Mouse (Mus musculus): ENCODE measurements around the gene Acvr1. TPM values are rescaled to one million over a fixed set of nuclear protein-coding genes. Genes with fewer than 3 reads are reported as not detected.

Acvr1 gene
- total RNA-seq (2014; rRNA removed; ENCODE audit: low replicate concordance) (13.5 and 20.9 TPM in 2 replicates), polyA plus RNA-seq (2015; fragmentation: Nextera tagmentation; extraction: Ambion mirVana) (5.0 and 5.9 TPM in 2 replicates)

DNA sequence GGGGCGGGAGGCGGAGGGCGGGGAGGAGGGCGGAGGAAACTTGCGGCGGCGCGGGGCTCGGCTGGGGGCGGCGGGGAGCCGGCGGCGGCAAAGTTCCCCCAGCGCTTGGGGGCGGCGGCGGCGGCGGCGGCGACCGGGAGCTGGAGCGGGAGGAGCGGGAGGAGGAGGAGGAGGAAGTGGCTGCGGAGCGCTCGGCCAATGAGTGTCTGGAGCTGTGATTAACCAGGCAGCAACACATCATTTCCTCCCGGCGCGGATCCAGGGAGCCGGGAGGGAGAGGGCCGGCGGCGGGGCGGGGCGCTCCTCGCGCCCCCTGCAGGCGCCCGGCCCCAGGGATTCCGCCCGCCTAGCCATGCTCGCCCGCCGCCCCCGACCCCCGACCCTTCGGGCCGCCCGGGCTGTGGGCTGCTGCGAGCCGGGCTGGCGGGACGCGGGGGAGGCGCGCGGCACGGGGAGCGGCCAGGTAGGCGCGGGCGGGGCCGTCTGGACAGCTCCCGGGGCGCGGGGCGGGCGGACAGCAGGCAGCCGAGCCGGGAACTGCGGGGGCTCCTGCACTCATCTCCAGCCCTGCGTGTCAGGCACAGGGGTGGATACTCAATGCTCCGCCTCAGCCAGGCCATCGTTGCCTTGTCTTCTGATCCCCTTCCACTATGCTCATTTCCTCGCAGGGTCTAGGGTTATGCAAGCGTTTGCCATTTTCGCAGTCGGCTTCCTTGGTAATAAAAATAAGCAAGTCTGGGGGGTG, at the start of gene Acvr1, which contains the start of gene Upp2:
Acvr1 (minus strand) TSS at position 92 of the 745 bp plus-strand sequence.
Upp2 (plus strand) TSS at position 233 of the 745 bp plus-strand sequence.
- TF ChIP-seq EP300 (IDR thresholded peaks at IDR 0.05; ENCODE audit: low read depth): no peak
- TF ChIP-seq CTCF (IDR thresholded peaks at IDR 0.05; ENCODE audit: low read depth): peak; percentile 8; the same call in 1 of the 2 replicates
- no peaks in the 10 kb centered on the region for H3K9me3 ChIP-seq (replicated peaks; ENCODE audit: control insufficient read depth, low read length)
- under 1% methylated on average over 57 of the region's 80 CpGs for WGBS
- ATAC-seq (ENCODE audit: insufficient read depth, low read depth): peak; percentile 92
- peak within 1 kb of the TSS; percentile 88 for H3K4me3 ChIP-seq (ENCODE audit: low read depth, low read length)
- no peaks in the 10 kb centered on the region for H3K27me3 ChIP-seq (ENCODE audit: control insufficient read depth, insufficient read depth, low read length)
- H3K36me3 ChIP-seq (replicated peaks; ENCODE audit: control insufficient read depth, insufficient read depth, low read length): no peaks in the 10 kb centered on the region
- peaks cover 41% of the 10 kb centered on the region for H3K4me1 ChIP-seq (ENCODE audit: control insufficient read depth, insufficient read depth)
- DNase-seq (ENCODE audit: low spot score): peak; percentile 95
- H3K27ac ChIP-seq (ENCODE audit: low read depth): peak within 1 kb of the TSS; percentile 98
- H3K9ac ChIP-seq (replicated peaks; ENCODE audit: low read depth, low read length): peak within 1 kb of the TSS; percentile 91
- peak within 1 kb of the TSS; percentile 74 for H3K4me2 ChIP-seq (ENCODE audit: low read depth, low read length)

DNA sequence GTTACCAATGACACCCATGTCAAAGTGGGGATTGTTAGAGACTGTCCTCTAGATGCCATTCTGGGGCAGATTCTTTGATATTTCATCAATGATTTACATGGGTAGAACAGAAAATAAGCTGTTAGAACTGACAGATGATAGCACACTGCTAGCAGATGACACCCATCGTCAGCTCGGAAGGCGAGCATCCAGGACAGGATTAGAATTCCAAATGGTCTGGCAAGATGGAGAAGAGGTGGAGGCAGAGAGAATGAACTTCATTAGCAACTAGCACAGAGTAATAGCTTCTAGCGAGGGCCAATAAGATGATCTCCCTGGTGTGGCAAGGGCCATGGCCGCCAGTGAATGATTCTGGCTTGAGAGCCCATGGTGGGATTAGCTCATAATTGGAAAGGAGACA, 48.8 kb upstream of the Acvr1 start:
- Histone ChIP-seq H3K4me3 (ENCODE audit: low read depth, low read length) (no peak overlapping the region), H3K4me1 (ENCODE audit: control insufficient read depth, insufficient read depth) (no peaks in the 10 kb centered on the region), H3K27me3 (ENCODE audit: control insufficient read depth, insufficient read depth, low read length) (no peaks in the 10 kb centered on the region), H3K4me2 (ENCODE audit: low read depth, low read length) (no peak overlapping the region), H3K9ac (replicated peaks; ENCODE audit: low read depth, low read length) (no peak overlapping the region), H3K36me3 (replicated peaks; ENCODE audit: control insufficient read depth, insufficient read depth, low read length) (no peaks in the 10 kb centered on the region), H3K9me3 (replicated peaks; ENCODE audit: control insufficient read depth, low read length) (no peaks in the 10 kb centered on the region), H3K27ac (ENCODE audit: low read depth) (no peak overlapping the region)
- no peak for ATAC-seq (ENCODE audit: insufficient read depth, low read depth)
- no peak for TF ChIP-seq EP300 (IDR thresholded peaks at IDR 0.05; ENCODE audit: low read depth)
- TF ChIP-seq CTCF (IDR thresholded peaks at IDR 0.05; ENCODE audit: low read depth): no peak
- DNase-seq (ENCODE audit: low spot score): no peak
- WGBS: 87% methylated on average over 5 of the region's 5 CpGs

GRCm38 (mm10) chr2:58614851-58615250, 47.9 kb upstream of the Acvr1 start:
- Histone ChIP-seq H3K27ac (ENCODE audit: low read depth) (no peak overlapping the region), H3K9ac (replicated peaks; ENCODE audit: low read depth, low read length) (no peak overlapping the region), H3K36me3 (replicated peaks; ENCODE audit: control insufficient read depth, insufficient read depth, low read length) (no peaks in the 10 kb centered on the region), H3K4me2 (ENCODE audit: low read depth, low read length) (no peak overlapping the region), H3K4me3 (ENCODE audit: low read depth, low read length) (no peak overlapping the region), H3K4me1 (ENCODE audit: control insufficient read depth, insufficient read depth) (no peaks in the 10 kb centered on the region), H3K9me3 (replicated peaks; ENCODE audit: control insufficient read depth, low read length) (no peaks in the 10 kb centered on the region), H3K27me3 (ENCODE audit: control insufficient read depth, insufficient read depth, low read length) (no peaks in the 10 kb centered on the region)
- no peak for ATAC-seq (ENCODE audit: insufficient read depth, low read depth)
- no peak for DNase-seq (ENCODE audit: low spot score)
- no peak for TF ChIP-seq CTCF (IDR thresholded peaks at IDR 0.05; ENCODE audit: low read depth)
- no peak for TF ChIP-seq EP300 (IDR thresholded peaks at IDR 0.05; ENCODE audit: low read depth)
- WGBS: 94% methylated on average over 8 of the region's 8 CpGs

- H3K36me3 ChIP-seq (replicated peaks; ENCODE audit: control insufficient read depth, insufficient read depth, low read length): no peaks in the 10 kb centered on the region
- no peak overlapping the region for H3K4me3 ChIP-seq (ENCODE audit: low read depth, low read length)
- no peak overlapping the region for H3K27ac ChIP-seq (ENCODE audit: low read depth)
- H3K9me3 ChIP-seq (replicated peaks; ENCODE audit: control insufficient read depth, low read length): no peaks in the 10 kb centered on the region
- DNase-seq (ENCODE audit: low spot score) (no peak), ATAC-seq (ENCODE audit: insufficient read depth, low read depth) (no peak)
- no peak overlapping the region for H3K9ac ChIP-seq (replicated peaks; ENCODE audit: low read depth, low read length)
- no peak for TF ChIP-seq EP300 (IDR thresholded peaks at IDR 0.05; ENCODE audit: low read depth)
- TF ChIP-seq CTCF (IDR thresholded peaks at IDR 0.05; ENCODE audit: low read depth): no peak
- H3K27me3 ChIP-seq (ENCODE audit: control insufficient read depth, insufficient read depth, low read length): no peaks in the 10 kb centered on the region
- 79% methylated on average over 3 of the region's 3 CpGs for WGBS
- H3K4me2 ChIP-seq (ENCODE audit: low read depth, low read length): no peak overlapping the region
- no peaks in the 10 kb centered on the region for H3K4me1 ChIP-seq (ENCODE audit: control insufficient read depth, insufficient read depth)
These were observed 46.8 kb upstream of the Acvr1 start for GRCm38 (mm10) chr2:58613720-58614119.

DNA sequence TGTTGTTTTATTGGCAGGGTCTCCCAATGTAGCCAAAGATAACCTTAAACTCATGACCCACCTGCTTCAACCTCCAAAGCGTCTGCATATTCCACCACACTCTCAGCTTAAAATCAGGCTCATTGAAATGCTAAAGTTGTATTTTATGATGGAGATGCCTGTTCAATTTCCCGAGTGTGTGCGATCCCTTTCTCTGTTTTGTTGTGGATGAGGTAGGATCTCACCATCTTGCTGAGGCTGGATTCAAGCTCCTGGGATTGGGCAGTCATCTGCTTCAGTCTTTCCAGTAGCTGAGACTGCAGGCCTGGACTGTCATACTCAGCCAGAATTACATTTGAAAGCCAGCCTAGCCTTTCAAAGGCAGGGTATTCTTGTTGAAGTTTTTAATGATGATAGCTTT, 37.8 kb upstream of the Acvr1 start:
- no peak overlapping the region for H3K9ac ChIP-seq (replicated peaks; ENCODE audit: low read depth, low read length)
- H3K4me1 ChIP-seq (ENCODE audit: control insufficient read depth, insufficient read depth): no peaks in the 10 kb centered on the region
- 90% methylated on average over 3 of the region's 3 CpGs for WGBS

More for the DNA sequence above, 37.8 kb upstream of the Acvr1 start:
- Histone ChIP-seq H3K27me3 (ENCODE audit: control insufficient read depth, insufficient read depth, low read length) (no peaks in the 10 kb centered on the region), H3K4me2 (ENCODE audit: low read depth, low read length) (no peak overlapping the region), H3K4me3 (ENCODE audit: low read depth, low read length) (no peak overlapping the region), H3K27ac (ENCODE audit: low read depth) (no peak overlapping the region), H3K9me3 (replicated peaks; ENCODE audit: control insufficient read depth, low read length) (no peaks in the 10 kb centered on the region), H3K36me3 (replicated peaks; ENCODE audit: control insufficient read depth, insufficient read depth, low read length) (no peaks in the 10 kb centered on the region)
- ATAC-seq (ENCODE audit: insufficient read depth, low read depth) (no peak), DNase-seq (ENCODE audit: low spot score) (no peak)
- TF ChIP-seq EP300 (IDR thresholded peaks at IDR 0.05; ENCODE audit: low read depth) (no peak), CTCF (IDR thresholded peaks at IDR 0.05; ENCODE audit: low read depth) (no peak)

Measured in heart, postnatal 0 days (tissue).